Mouse (Mus musculus) megakaryocyte, adult 5-6 weeks (primary cell): ENCODE results near the gene Tmem115. TPM values are rescaled to one million over a fixed set of nuclear protein-coding genes. Genes with fewer than 3 reads are reported as not detected.

Source experiments
- ATAC-seq: 2 replicates; pipeline ENCODE4 v1.8.0; 2016; ENCODE audit warnings: mild to moderate bottlenecking, inconsistent platforms; ENCODE audit not compliant: poor library complexity, severe bottlenecking
- total RNA-seq, 2 experiments: library from RNA; stranded (forward) in 1 of 2; stranded (reverse) in 1 of 2; fragments of 153-499, 151-499 nt in 1 of 2; fragments of 221-1000, 200-1000 nt in 1 of 2; gene quantifications; 2 replicates each; pipeline versions ENCODE4 v1.2.3 to v1.2.4; 2015 to 2017

Tmem115 gene
- total RNA-seq (2015) (6.8 and 9.3 TPM in 2 replicates), total RNA-seq (2017) (14.8 and 15.2 TPM in 2 replicates)

GRCm38 (mm10) chr9:107533791-107534407 lies at the start of gene Tmem115:
Tmem115 (plus strand) TSS chr9:107533945.
- ATAC-seq: peak; percentile 95

GRCm38 (mm10) chr9:107484302-107484701 lies 49.4 kb upstream of the Tmem115 start:
- ATAC-seq: no peak

- no peak for ATAC-seq
Measured at GRCm38 (mm10) chr9:107484766-107485165, 49.0 kb upstream of the Tmem115 start.

GRCm38 (mm10) chr9:107486086-107486485 lies 47.7 kb upstream of the Tmem115 start:
- ATAC-seq: no peak

- no peak for ATAC-seq
Measured at GRCm38 (mm10) chr9:107486507-107487225, 47.1 kb upstream of the Tmem115 start.

GRCm38 (mm10) chr9:107490146-107490545 lies 43.6 kb upstream of the Tmem115 start:
- ATAC-seq: no peak

GRCm38 (mm10) chr9:107490625-107491024 lies 43.1 kb upstream of the Tmem115 start:
- ATAC-seq: no peak

- no peak for ATAC-seq
Measured at GRCm38 (mm10) chr9:107493511-107493910, 40.2 kb upstream of the Tmem115 start.

GRCm38 (mm10) chr9:107494238-107494637 lies 39.5 kb upstream of the Tmem115 start:
- ATAC-seq: no peak

- ATAC-seq: no peak
Measured at GRCm38 (mm10) chr9:107496359-107496758, 37.4 kb upstream of the Tmem115 start.

GRCm38 (mm10) chr9:107500708-107501286 lies 32.9 kb upstream of the Tmem115 start:
- ATAC-seq: no peak

GRCm38 (mm10) chr9:107502131-107502846 lies 31.5 kb upstream of the Tmem115 start:
- no peak for ATAC-seq

GRCm38 (mm10) chr9:107504662-107505537 lies 28.8 kb upstream of the Tmem115 start:
- ATAC-seq: no peak

GRCm38 (mm10) chr9:107508266-107508665 lies 25.5 kb upstream of the Tmem115 start:
- ATAC-seq: no peak

- no peak for ATAC-seq
Measured at GRCm38 (mm10) chr9:107510384-107511100, 23.2 kb upstream of the Tmem115 start.

- no peak for ATAC-seq
Measured at GRCm38 (mm10) chr9:107511436-107511835, 22.3 kb upstream of the Tmem115 start.

- ATAC-seq: no peak
Measured at GRCm38 (mm10) chr9:107512326-107512725, 21.4 kb upstream of the Tmem115 start.

GRCm38 (mm10) chr9:107514303-107514955 lies 19.3 kb upstream of the Tmem115 start:
- peak; percentile 93 for ATAC-seq

GRCm38 (mm10) chr9:107520331-107520730 lies 13.4 kb upstream of the Tmem115 start:
- ATAC-seq: no peak
